Mouse (Mus musculus) kidney, postnatal 4 days (tissue): ENCODE data around the gene D7Ertd443e.

ENCODE experiments used
- DNase-seq, 2 experiments: peaks; one replicate each; pipeline ENCODE4 v3.0.0; 2021; ENCODE audit warnings: mixed read lengths in 2 of 2

The D7Ertd443e gene

DNA sequence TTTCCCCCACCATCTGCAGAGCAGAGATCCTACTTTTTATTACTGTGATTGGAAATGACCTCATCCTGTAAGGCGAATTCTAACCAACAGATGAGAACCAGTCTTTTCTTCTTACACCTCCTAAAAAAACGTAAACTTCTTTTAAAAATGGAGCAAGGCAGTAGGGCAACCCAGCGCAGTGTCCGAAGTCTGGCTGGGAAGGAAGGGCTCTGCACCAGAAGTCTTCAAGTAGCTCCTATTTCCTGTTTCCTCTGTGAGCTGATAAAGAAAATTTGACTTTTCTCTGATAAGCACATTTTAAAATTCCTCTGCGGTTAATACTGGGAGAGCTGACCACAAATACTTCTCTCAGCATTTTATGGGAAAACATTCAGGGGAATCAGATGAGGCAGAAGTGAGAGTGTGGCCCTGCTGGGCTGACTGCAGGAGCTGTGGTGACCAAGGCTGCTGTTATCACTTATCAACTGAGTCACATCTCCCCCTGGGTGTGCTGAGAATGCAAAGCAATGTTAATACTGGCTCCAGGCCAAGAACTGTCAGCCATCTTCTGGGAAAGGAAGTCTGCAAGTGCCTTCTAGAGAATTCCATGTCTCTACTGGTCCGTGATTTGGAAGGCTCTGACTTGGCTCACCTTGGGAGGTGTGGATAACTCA lies 97.8 kb downstream of the D7Ertd443e start:
- DNase-seq: peak; percentile 54 to 68

DNA sequence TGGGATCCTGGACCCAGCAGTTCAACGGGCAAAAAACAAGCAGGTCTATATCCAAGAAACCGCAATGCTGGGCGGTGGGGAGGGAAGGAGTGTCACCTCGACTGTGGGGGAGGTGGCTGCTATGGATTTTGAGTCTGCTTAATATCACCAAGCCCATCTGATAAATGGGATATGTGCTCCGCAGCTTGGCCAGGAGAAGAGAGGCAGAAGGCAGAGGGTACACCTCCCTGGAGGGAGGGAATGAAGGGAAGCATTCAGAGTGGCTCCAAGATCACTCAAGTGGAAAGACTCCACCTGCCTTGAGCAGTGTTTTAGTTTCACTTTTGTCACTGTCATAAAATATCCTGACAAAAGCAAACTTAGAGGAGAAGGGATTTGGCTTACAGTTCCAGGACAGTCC lies 112.5 kb downstream of the D7Ertd443e start:
- DNase-seq: no peak

DNA sequence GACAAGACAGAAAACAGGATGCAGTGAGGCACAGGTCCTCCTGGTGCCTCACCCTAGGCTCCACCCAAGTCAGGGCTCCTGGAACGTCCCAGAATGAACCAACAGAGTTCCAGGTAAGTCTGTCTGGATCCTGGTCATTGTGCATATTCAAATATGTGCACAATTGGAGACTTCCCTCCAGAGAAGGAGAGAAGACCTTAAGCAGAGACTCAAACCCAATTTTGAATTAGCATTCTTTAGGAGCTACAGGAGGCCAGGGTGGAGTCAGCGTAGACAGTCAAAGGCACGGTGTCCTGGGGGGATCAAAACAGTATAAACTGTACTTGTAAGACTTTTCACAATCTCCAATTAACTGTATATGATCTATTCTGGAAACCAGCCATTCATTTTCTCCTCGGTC lies 113.0 kb downstream of the D7Ertd443e start:
- no peak for DNase-seq

DNA sequence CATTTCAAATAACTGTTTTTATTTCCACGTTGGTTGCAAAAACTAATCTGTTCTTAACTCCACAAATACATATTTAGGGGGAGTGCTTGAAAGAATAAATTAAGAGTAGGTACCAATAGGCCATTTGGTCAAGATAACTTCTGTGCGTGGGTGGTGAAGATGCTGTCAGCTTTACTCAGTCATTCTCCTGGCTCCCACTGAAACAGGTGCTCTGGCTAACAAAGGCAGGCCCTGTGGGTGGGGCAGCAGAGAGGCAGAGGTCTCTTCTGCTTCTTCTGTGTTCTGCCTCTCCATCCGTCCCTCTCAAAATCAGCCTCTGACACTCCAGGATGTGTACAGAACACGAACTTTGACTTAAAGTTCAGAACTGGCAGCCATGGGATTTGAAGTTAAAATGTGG lies 119.7 kb downstream of the D7Ertd443e start:
- DNase-seq: no peak

DNA sequence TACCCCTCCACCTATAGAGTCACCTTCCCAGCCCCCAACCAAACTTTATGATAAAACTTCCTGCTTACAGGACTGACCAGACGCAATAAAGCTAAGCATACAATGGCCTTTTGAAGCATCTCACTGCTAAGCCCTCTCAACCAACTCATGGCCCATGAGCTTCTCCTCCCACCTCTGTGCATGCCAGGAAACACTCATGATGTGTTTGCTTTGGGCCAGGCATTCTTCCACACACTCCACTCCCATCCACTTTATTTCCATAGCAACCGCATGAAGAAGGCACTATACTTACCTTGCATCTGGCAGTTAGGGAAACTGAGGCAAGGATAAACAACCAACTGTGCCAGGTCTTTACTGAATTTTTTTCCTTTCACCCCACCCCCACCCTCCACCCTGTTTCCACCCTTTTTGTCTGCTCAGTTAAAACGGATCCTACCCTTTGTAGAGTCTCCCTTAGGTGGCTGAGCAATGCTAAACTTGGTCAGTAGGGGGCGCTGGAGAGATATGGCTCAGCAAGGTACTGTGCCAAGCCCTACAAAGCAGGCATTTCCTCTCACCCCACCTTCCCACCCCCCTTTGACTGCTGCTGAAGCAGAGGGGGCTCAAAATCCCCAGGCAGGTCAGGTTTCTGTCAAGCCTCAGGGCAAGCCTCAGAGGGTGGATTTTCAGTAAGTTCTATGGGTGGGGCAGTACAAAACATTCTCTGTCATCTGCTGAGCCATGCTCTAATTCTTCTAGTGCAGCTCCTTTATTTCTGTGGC lies 122.1 kb downstream of the D7Ertd443e start:
- DNase-seq: peak; percentile 85

DNA sequence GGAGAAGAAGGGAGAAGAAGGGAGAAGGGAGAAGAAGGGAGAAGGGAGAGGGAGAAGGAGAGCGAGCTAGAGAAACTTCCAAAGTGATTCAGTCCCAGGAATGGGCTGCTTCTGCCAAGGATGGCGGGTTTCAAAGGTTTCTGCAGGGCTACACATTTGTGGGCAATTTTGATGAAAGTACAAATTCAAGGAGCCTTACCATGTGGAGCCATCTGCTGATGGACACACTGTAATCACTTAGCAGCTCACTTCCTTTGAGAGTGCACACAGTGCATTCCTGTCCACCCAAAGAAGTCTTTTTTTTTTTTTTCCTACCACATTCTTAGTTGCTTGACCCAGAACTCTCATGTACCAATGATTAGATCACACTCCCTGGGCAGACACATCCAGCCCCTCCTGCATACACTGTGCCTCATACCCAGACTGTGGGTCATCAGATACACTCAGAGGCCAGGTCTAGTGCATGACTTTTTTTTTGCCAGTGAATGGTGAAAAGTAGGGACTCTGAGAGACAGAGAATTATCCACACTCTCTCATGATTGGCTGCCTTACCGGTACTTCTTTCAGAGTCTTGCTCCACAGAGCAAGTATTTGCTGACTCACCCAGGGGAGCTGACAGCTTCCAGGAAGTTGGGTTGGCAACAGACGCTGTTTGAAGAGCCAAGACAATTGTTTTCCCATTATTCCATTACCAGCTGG lies 124.3 kb downstream of the D7Ertd443e start:
- peak; percentile 11 to 46 for DNase-seq

DNA sequence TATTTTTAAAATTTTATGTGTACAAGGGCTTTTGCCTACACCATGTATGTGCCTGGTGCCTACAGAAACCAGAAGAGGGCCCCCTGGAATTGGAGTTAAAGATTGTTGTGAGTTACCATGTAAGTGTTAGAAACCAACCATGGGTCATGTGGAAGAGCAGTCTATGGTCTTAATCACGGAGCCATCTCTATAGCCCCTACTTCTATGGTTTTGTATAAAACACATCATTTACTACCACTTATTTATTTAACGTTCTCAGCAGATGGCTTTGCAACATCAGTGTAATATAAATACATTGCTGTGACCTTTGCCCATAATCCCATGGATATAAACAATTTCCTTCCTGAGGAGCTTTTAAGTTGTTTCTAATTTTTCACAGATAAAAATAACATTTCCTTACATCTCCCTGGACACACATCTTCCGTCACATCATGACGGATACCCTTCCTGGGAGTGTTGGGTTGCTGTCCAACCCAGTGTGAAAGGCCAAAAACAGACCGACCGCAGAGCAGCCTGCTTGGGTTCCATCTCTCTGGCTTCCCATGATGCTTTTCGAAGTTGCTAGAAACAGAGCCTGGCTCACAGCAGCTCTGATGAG lies 135.1 kb downstream of the D7Ertd443e start:
- DNase-seq: no peak

DNA sequence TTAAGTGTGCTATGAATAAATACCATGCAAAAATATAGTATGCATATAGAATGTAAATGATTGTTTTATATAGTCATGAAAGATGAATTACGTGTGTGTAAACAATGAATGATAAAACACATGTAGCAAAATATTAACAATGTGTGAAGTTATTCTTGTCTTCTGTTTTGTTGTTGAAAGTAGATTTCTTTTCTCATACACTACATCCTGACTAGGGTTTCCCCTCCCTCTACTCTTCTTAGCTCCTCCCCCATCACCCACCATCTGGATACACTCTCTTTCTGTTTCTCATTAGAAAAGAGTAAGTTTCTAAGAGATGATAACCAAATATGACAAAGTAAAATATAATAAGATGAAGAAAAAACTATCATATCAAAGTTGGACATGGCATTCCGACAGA lies 137.4 kb downstream of the D7Ertd443e start:
- no peak for DNase-seq

DNA sequence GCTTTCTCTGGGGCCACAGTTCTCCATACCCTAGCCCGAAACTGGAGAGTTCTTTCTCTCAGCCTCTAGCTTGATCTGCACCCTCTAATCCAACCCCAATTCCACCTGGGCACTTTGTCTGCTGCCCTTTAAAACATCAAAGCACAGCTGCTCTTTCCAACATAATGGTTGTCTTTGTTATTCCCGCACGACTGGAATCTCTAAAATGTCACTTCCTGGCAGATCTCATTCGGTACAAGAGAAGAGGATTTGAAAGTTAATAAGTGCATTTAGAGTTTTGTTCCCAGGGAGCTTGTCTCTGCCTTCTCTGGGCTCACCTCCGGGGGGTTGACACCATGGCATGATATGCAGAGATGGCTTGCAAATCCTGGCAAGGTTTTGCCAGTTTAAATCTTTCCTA lies 138.8 kb downstream of the D7Ertd443e start:
- no peak for DNase-seq

DNA sequence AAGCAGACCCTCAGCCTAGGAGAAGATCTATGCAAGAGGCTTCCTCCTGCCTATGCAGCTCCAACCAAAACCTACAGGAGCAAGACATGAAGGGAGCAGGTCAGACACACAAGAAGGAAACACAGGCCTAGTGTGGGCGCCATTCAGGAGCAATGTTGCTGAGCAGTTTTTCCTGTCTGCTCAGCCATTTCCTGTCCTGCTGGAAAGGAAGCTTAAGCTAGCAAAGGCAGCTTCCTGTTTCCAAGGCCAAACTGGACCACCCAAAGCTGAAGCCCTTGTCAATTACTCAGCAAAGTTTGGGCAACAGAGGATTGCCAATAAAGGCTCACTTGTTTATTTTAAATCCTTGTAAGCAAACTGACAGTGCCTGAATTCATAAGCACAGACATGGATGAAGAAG lies 142.7 kb downstream of the D7Ertd443e start:
- DNase-seq: peak in 1 of 2 experiments; percentile 14

DNA sequence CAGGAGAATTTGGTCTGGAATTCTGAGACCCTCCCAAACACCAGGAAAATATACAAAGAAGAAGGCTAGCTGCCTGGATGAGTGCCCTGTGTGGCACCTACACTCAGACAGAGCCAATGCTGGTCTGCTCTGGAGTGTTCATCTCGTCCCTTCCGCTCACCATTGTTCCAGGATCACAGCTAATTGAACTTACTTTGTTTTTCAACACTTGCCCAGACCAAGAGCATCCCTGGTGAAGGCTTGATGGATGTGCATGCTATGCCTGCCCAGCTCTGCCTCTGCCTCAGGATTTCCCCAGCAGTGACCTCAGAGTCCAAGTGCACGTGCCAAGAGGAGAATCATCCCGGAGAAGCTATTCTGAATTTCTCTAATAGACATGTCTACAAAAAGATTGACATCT lies 144.2 kb downstream of the D7Ertd443e start:
- peak in 1 of 2 experiments; percentile 13 for DNase-seq

DNA sequence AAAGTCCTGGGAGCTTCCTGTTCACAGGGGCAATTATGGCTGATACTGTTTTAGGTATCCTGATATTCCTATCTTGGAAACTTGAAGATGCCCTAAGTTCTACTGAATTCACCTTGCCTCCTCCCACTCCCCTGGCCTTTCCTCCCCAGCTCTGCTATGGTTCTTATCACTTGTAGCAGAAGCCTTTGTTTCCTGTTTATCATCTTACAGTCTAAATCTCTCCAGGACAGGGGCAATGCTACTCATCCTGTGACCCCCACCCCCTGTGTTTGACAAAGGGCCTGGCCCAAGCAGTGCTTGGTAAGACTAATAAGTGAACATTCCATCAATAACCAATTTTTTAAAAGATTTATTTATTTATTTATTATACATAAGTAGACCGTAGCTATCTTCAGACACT lies 144.9 kb downstream of the D7Ertd443e start:
- no peak for DNase-seq

DNA sequence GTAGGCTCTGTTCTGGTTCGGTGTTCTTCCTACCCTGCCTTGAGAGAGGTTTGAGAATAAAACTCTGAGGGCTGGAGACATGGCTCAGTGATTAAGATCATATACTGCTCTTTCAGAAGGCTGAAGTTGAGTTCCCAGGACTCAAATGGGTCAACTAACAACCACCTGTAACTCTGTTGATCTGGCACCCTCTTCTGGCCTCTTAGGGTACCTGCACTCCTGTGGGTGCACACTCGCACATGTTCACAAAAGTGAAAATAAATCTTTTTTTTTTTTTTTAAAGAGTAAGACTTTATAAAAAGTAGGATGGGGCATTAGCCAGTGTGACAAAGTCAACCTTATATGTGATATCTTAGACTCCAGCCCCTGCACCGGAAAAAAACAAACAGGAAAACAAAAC lies 146.6 kb downstream of the D7Ertd443e start:
- no peak for DNase-seq

DNA sequence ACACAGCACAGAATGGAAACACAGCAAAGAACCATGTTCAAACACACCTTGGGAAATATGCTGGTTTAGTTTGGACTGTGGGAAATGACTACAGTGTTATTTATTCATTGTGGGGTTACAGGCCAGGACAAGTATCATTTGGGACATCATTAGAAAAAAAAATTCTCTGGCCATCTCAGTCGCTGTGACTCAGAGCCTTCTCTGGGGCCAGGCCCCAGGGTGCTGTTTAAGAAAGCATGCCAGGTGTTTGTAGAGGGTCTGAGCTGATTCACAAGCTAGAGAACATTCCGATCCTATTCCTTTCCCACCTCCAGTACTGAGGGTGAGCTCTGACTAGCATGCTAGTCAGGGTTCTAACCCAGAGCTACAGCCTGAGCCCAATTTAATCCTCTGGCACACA lies 148.1 kb downstream of the D7Ertd443e start:
- no peak for DNase-seq

DNA sequence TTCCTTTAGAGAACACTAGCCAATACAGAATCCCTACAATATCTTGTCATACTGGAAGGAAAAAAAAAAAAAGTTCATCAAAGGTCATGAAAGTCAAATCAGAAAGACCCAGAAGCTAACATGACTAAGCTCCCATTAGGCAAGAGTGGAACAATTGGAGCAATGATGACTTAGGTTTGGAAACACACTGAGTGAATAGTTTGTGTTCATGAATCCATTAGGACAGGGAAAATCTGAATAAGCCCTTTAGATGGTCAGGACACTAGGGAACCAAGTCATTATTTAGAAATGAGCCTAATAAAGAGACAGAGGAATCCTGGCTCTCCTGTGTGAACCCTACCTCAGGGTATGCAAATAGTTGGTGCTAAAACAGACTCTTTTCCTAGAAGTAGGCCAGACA lies 148.7 kb downstream of the D7Ertd443e start:
- no peak for DNase-seq

DNA sequence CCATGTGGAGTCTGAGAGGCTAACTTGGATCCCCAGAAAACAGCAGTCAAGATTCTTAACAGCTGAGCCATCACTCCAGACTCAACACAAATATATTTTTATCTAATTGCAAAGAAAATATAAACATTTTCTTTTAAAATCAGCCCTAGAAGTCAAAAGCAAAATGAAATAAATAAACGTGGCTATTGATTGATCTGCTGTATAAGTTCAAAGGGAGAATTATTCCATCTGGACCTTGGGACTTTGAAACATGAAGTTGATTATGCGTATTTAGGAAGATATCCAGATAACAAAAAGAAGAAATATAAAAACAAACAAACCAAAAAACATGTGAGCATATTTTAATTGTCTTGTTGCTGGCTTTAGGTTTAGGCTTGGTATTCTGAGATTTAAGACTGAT lies 149.9 kb downstream of the D7Ertd443e start:
- DNase-seq: no peak

DNA sequence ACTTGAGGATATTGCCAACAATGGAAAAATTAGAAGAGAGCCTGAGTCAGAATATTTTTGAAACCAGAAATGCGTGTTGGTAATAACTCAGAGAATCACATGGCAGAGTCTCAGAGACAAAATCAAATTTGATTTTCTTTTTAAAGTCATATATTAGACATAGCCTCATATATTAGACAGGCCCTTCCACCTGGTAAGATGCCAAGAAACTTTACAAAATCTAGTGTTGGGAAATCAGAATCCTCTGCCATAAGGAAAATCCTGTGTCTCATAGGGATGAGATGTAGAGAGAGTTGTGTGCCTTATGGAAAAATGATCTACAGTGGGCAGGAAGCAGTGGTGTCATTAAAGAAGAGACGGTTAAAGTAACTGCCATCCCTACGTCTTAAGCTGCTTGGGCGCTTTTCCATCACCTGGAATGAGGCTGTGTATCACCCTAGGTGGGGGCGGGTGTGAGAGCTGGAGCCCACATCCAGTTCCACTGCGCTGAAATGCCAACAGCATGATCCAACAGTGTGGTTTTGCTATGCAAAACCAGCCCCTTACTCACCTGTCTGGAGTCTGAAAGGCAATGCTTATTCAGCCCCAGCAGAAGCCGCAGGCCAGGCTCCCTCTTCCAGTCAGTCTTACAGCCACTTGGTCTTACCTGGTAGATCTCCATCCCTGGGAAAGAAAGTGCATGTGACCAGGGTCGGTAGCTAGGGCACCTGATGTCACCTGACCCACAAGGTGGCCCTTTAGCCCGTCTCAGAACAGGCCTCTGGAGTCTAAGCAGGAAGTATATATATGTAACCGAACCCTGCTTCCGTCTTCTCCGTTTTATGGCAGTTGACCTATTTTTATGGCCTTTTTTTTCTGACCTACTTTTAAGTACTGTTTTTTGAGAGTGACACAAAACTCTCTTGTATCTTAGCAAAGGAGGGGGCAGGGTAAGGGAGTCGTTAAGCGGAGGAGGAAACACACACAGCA lies 153.8 kb downstream of the D7Ertd443e start, which contains the start of gene Adam12:
Gene Adam12 (minus strand): TSS at position 769 of the 969 bp plus-strand sequence.
- DNase-seq: no peak

DNA sequence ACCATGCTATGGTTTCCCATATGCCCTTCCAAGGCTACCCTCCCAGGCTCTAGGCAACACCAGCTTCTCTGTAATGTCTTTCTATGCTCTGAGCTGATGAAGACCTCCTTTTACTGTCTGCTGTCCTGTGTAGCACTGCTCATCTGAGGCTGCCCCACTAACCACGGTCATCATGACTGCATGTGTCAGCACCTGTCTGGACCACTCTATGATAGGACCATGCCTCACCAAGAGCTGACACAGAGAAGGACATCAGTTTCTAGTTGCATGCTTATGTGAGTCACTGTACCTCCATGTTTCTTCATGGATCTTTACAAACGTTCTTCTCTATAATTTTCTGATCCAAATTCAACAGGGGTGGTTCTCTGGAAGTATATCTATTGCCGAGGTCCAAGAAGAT lies 154.8 kb downstream of the D7Ertd443e start:
- DNase-seq: no peak

DNA sequence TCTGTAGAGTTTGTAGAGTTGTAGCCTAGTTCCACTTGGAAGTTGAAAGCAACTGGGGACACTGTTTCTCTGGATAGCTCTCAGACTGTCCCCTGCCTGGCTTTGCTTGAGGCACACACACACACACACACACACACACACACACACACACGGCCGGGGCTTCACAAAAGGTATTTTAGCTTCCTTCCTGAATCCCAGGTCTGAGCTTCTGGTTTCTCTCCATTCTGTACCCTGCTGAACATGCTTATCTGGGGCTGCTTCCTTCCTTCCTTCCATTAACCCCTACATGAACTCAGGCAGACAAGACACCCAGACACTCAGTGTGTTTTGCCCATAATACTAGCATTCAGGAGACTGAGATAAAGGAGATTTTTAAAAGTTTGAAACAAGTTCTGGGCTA lies 155.6 kb downstream of the D7Ertd443e start:
- DNase-seq: peak in 1 of 2 experiments; percentile 12

DNA sequence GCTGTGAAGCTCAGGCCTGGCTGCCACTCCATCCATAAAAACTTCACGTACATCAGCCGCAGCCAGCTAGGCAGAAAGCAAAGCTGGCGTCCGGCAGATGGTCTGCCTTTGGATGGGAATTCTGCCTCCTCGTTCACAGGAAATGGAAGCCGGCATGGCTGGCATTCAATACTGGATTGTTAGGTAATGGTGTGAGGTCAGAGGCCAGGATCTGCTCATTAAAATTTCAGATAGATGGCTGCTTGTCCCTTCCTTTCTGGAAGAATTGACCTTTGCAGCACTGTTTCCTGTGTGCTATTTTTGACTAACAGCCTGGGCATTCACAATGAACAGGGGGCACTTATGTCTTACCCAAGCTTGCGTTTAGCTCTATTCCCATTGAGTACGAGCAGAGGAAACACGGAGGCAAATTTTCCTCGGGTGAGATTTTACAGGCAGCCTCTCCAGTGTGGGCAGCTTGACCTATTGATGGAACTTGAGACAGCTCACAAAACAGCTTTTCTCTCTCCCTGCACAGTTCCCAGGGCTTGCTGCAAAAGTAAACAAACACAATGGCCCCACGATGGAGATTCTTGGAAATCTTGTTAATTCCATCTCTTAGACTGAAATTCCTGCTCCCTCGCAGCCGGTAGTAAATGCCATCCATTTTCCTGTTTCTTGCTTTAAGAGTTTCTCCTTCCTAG lies 157.5 kb downstream of the D7Ertd443e start:
- peak; percentile 32 to 56 for DNase-seq

DNA sequence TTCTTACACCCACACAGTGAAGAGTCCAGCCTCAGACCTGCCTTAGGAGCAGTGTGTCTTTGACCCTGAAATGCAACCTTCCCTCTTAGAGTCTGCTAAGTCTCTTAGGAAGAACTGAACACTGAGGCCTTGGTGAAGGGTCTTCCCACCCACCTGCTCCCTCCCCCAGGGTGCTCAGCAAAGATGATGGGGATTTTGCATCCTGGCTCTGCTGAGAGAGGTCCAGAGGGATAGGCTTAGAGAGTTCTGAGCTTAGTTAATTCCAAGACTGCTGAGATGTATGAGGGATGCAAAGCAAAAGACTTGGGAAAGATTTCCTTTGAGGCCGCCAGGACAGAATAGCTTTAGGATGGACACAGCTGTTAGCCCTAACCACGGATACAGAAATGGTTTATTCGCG lies 158.4 kb downstream of the D7Ertd443e start:
- DNase-seq: peak in 1 of 2 experiments; percentile 5

DNA sequence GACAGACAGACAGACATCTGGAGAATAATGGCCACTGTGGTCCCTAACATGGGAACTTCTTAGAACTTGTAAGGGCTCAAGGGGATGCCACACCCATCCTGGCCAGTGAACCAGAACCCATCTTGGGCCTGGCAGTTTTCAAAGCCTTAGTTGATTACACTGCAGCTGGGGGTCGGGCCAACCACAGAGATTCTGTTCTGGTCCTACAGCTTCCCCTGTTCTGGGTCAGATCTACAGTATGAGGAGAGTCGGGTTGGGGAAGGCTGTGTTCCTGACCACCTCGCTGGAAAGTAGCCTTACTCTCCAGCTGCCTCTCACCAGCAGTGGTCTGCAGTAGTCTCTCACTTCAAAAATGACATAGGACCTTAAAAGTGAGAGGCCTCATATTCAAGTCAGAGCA lies 159.2 kb downstream of the D7Ertd443e start:
- peak in 1 of 2 experiments; percentile 13 for DNase-seq
